Mouse (Mus musculus) liver, embryonic 14 days (tissue): ENCODE data around the gene Ube2b. TPM values are rescaled to one million over a fixed set of nuclear protein-coding genes. Genes with fewer than 3 reads are reported as not detected.

Source experiments
- polyA plus RNA-seq: library from polyadenylated mRNA; depleted of rRNA; stranded (reverse); fragments of >200 nt; gene quantifications from 2 replicates; pipeline ENCODE4 v1.2.3, GENCODE M21; 2012; rRNA removed

Ube2b gene
- polyA plus RNA-seq: 60.5 and 72.8 TPM in 2 replicates

GRCm38 (mm10) chr11:52000290-52000962 is at the start of gene Ube2b:
Gene Ube2b (minus strand): TSS chr11:52000762.

GRCm38 (mm10) chr11:52003772-52004528 is 3.4 kb upstream of the Ube2b start, which contains the start of gene Cdkl3:
Gene Cdkl3 (plus strand): TSS chr11:52004221.

GRCm38 (mm10) chr11:51967443-51968401 is 32.8 kb downstream of the Ube2b start, which contains the start of gene Cdkn2aipnl:
Gene Cdkn2aipnl (plus strand): TSS chr11:51967661.

Other genes with a start within 250 kb of the Ube2b start
- 3.2 and 4.5 TPM in 2 replicates for gene Sec24a, start 237.1 kb downstream of the Ube2b start, polyA plus RNA-seq
- gene Sar1b, start 237.1 kb downstream of the Ube2b start, polyA plus RNA-seq: 34.7 and 45.1 TPM in 2 replicates
- 0.71 and 0.81 TPM in 2 replicates for gene Jade2, start 143.1 kb downstream of the Ube2b start, polyA plus RNA-seq
- 20.5 and 21.7 TPM in 2 replicates for gene Cdkn2aipnl, start 33.1 kb downstream of the Ube2b start, polyA plus RNA-seq
- gene Cdkl3, start 3.5 kb upstream of the Ube2b start, polyA plus RNA-seq: 0.80 and 0.90 TPM in 2 replicates
- gene Ppp2ca, start 97.9 kb upstream of the Ube2b start, polyA plus RNA-seq: 25.3 and 26.8 TPM in 2 replicates
- not detected in 2 replicates for gene Olfr1373, start 144.8 kb upstream of the Ube2b start, polyA plus RNA-seq
- not detected in 2 replicates for gene Olfr1371, start 213.2 kb upstream of the Ube2b start, polyA plus RNA-seq
- 60.5 and 76.4 TPM in 2 replicates for gene Skp1a, start 231.2 kb upstream of the Ube2b start, polyA plus RNA-seq